Comparison of ENCODE assay signal across 8 mouse cellular contexts in genomic region chr1:154150167-154150851, GRCm38 (mm10). TPM values are rescaled to one million over a fixed set of nuclear protein-coding genes. Genes with fewer than 3 reads are reported as not detected.
A peak's percentile ranks its signal among the peaks of the same experiment; 100 is the strongest.
DNase-seq lines count a peak whose midpoint lies in the region; ATAC-seq lines count a peak whose summit lies in the region.

No protein-coding gene starts in this region.

- peak overlapping the region; percentile 62 for H3K27ac ChIP-seq in intestine, embryonic 16.5 days (ENCODE audit: low read length)

- intact Hi-C loops in gastrocnemius, postnatal 36 days (cut with DNase I): no loop called here

- no peaks in the 10 kb centered on the region for H3K9me3 ChIP-seq in intestine, embryonic 16.5 days (ENCODE audit: control insufficient read depth, low read length)

- 0 out of 2 replicates have a peak overlapping the region, but pooled peaks have one; percentile 22 for H3K9ac ChIP-seq in intestine, embryonic 16.5 days (ENCODE audit: low read depth, low read length)

- H3K4me2 ChIP-seq in intestine, embryonic 16.5 days (ENCODE audit: low read depth, low read length): peak overlapping the region; percentile 26

- no peak overlapping the region for H3K4me3 ChIP-seq in intestine, embryonic 16.5 days (ENCODE audit: low read length)

- DNase-seq in adrenal gland, adult 2 months: peak; percentile 90
- peak; percentile 36 for DNase-seq in embryo, embryonic 11 days
- peak; percentile 71 to 79 for DNase-seq in gastrocnemius, postnatal 36 days
- peak; percentile 66 to 93 for DNase-seq in left cerebral cortex, adult 8-10 months (ENCODE audit: low spot score in 2 of 2)
- peak; percentile 67 to 91 for DNase-seq in lung, postnatal 4 days
- peak; percentile 90 for DNase-seq in skeletal muscle tissue, adult 2 months (ENCODE audit: low read depth, low spot score)

- H3K27me3 ChIP-seq in intestine, embryonic 16.5 days (replicated peaks; ENCODE audit: control insufficient read depth, insufficient read depth, low read length): no peaks in the 10 kb centered on the region

- WGBS in intestine, embryonic 16.5 days: 13% methylated on average over 8 of the region's 8 CpGs

- peaks cover 18% of the 10 kb centered on the region for H3K4me1 ChIP-seq in intestine, embryonic 16.5 days (ENCODE audit: control insufficient read depth, insufficient read depth, low read length)

- no peaks in the 10 kb centered on the region for H3K36me3 ChIP-seq in intestine, embryonic 16.5 days (ENCODE audit: control insufficient read depth, insufficient read depth, low read length)

- ATAC-seq in intestine, embryonic 16.5 days: peak; percentile 94
- ATAC-seq in activated CD4-positive, CD25-positive, alpha-beta regulatory T cell, adult 4 months: no peak

RNA-seq across cellular contexts. Expression of gene Zfp648, which starts 50.7 kb away (rescaled TPM):
- under 1 TPM; 0.29 to 0.55 TPM for total RNA-seq in adrenal gland, adult 2 months (2021)
- polyA plus RNA-seq in adrenal gland, adult 2 months (2012; rRNA removed): 0.89 and 1.2 TPM in 2 replicates
- not detected for total RNA-seq in gastrocnemius, postnatal 36 days (2021)
- polyA plus RNA-seq in intestine, embryonic 16.5 days (2015; fragmentation: Nextera tagmentation; extraction: Ambion mirVana): not detected in 2 replicates
- 1 to 10 TPM in 1 of 4 experiments, under 1 TPM in 3; 0.65 to 1.1 (median 0.69) TPM for total RNA-seq in left cerebral cortex, adult 8-10 months (2022)
- not detected for polyA plus RNA-seq in activated CD4-positive, CD25-positive, alpha-beta regulatory T cell, adult 4 months (2017; shearing (Covaris generic))

Comparison
In these comparisons a context has a peak if more than half of its experiments do, and no peak if none do; other contexts are left out.
1. DNase-seq: peak in every context shown above with its lines; median percentile 90 in adrenal gland, adult 2 months; 90 in skeletal muscle tissue, adult 2 months; 80 in left cerebral cortex, adult 8-10 months; 79 in lung, postnatal 4 days; 75 in gastrocnemius, postnatal 36 days; 36 in embryo, embryonic 11 days.